Mouse (Mus musculus) retina, adult 2 months (tissue): ENCODE measurements around the gene Hdgfl3.

Source experiments
- DNase-seq: peaks from one replicate; pipeline ENCODE4 v3.0.0-alpha.2; 2012; ENCODE audit warnings: low read depth, low spot score

Gene Hdgfl3

DNA sequence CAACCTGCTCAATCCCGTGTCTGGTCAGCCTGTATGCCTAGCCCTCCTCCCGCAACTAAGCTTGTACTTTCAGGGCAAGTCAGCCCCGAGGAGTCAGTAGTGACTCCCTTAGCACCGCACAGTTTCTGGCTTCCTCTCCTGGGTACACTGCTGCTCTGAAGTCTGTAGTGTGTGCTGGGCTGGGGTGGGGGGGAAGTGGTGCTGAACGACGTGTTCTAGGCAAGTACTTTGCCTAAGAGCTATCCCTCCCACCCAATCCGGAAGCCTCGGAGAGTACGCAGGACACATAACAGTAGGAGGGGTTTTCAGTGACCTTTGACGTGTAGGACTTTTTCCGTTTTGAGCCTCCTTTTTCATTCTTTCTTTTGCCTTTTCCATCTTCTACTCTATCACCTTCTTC, 34.9 kb downstream of the Hdgfl3 start:
- no peak for DNase-seq

DNA sequence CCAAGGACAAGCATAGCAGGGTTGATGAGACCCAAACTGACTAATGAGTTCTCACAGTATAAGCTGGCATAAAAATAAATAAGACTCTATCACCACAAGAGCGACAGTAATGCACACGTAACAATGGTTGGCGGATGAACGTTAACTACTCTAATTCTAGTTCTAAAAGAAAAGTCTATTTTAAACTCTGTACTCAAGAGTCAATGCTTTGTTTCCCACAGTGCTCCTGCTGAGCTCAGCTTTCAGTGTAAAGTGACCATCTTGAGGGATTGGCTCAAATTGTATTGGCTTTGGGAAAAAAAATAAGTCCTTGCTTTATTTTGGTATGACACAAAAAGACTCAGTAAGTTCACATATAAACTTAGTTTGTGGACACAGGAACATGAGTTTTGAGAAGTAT, 49.1 kb downstream of the Hdgfl3 start:
- DNase-seq: no peak

DNA sequence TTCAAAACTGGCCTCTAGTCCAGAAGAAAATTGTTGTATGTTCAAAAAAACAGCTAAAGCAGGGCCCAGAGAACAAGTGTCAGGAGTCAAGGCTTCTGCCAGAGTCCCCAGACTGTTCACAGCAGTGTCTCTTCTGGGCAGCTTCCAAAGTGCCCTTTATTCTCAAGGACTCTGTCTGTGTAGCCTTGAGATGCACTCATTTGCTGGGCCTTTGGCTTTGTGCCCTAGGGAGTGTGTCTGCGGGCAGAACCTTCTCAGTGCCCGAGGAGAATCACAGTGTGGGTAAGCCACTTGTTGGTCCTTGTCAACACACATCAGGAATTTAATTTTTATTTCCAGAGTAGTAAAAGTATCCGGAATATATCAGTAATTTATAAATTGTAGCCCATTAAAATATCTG, 52.7 kb downstream of the Hdgfl3 start:
- no peak for DNase-seq

DNA sequence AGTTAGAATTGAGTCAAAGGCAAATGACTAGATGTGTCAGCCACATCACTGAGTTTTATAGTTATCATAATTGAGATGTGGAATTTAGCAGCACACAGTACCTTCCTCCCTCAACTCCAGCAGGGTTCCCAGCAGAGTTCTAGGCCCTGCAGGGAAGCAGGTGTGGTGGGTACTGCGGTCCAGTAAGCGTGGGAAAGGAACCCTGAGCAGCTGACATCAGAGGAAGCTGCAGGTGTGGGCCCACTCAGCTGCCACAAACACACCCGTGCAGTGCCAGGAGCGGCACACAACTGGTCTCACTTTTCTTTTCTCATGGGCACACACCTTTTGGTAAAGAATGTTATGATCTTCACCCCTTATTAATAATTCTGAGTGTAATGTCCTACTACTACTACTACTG, 53.5 kb downstream of the Hdgfl3 start:
- no peak for DNase-seq

DNA sequence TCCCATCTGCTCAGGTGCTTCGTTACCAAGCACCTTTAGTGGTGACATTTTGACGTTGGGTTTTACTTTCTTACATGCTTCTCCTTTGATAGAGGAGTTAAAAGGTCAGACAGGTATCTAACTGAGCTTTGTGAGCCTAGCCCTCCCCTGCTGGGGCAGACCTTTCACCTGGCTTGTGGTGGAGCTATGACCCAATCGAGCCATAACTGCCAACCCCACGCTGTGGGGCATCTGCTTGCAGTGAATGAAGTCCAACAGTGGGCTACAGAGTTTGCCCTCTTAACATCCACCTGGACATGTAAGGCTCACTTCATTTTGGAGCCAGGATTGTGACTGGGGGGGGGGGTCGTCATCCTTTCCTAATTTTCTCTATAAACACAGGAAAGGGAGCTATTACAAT, 54.0 kb downstream of the Hdgfl3 start:
- DNase-seq: no peak

DNA sequence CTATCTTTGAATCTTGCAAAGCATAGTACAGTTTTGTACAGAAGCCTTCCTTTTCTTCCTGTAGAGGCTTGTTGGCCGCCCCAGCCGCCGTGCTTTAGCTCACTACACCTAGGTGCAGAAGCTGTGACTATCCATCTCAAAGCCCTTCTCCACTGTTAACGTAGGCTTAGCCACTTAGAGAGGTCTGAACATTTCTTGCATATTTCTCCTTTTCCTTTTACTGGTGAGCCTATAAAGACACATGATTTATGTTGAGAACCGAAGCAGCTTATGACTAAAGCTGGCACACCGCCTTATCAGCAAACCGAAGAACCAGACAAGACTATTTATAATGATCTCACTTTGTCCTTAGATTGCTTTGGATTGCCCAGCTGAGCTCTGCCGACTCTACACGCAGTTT, 58.9 kb downstream of the Hdgfl3 start:
- no peak for DNase-seq

DNA sequence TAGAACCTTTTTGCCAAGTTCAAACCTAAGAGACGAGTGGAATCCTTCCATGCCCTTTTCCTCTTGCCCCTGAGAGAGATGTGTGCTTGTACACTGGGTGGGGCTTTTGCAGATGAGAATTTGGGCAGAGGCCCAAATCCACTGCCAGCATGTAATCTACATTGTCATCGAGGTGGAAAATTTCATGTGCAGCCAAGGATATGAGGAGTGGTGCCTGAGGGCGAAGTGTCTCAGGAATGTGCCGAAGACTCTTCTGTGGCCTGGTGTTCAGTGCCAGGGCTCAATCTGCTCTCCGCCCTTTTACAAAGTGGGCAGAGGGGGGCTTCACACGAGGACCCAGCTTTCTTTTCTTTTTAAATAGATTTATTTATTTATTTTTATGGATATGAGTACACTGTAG, 59.6 kb downstream of the Hdgfl3 start:
- no peak for DNase-seq

DNA sequence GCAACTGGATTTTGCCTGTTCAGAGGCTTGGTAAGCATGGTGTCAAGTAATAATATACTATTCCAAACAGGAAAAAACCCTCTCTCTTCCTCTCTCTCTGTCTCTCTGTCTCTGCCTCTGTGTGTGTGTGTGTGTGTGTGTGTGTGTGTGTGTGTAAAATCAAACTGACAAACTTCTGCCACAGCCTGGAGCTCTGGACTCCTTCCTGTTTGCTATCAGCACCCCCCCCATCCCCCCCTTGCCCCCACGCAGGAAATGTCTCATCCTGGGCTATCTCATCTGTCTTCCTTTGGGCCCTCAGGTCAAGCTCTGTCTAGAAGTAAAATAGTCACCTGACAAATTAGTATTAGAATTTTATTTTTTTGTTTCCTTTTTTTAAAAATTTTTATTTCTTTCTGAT, 60.5 kb downstream of the Hdgfl3 start:
- no peak for DNase-seq

DNA sequence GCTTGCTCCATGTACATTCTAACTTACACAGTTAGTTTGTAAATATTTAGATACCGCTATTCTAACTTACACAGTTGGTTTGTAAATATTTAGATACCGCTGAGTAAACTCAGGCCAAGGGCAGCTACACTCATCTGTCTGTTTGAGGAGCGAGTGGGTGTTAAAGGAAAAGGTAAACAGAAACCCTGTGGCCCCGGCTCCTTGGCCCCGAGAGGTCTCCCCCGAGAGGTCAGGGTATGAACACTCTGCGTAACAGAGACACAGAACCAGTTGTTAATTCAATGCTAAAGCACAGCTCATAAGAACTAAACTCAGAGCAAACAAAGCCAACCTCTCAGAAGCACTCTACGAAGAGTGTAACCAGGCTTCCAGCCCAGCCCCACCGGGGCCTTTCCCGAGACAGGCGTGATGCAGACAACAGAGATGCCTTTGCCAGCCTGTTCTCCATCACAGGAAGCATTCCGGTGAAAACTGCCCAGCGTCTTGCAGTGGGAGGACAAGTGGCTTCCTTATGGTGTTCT, 61.7 kb downstream of the Hdgfl3 start:
- no peak for DNase-seq

DNA sequence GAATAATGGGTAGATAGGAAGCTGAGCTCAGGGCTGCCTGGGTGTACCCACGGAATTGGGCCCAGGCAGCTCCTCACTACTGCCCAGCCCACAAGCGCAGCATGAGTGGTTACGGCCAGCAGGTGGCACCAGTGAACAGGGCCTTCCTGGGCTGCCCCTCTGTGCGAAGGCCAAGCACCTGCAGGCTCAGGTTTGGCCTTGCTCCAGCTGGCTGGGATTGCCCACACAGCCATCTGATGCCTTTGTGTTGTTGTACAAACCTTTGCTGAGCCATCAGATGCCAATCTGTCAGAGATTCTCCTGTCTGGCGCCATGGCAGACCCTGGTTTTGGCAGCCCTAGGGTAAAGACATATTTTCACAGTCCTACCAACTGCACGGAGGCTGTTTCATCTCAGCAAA, 66.1 kb downstream of the Hdgfl3 start:
- peak; percentile 58 for DNase-seq

DNA sequence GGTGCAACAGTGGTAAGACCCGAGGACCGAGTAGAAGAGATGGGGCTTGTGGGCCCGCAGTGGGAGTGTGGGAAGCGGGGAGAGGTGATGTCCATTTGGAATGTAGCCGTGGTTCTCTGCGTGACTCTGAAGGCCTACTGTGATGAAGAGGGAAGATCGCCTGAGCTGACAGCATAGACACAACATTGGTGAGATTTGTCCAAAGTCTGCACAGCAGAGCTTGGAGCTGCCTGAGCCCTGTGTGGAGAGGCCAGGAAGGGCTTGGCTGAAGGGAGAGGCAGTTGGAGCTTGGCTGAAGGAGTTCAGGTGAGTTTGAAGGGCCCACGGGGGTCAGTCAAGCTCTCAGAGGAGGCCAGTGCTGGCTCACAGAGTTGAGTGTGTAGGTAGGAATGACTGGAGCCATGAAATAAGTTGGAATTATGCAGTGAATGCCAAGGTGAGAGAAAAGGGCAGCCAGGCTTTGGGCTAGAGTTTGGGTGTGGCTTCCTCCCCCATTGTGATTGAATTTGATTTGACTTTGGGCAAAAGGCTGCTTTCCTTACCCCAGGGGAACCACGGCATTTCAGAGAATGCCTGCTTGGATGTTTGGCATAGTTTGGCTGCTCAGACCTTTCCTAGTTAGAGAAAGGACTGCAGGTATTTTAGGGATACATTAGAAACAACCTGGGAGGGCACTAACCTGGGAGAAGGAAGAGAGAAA, 66.9 kb downstream of the Hdgfl3 start:
- DNase-seq: no peak

DNA sequence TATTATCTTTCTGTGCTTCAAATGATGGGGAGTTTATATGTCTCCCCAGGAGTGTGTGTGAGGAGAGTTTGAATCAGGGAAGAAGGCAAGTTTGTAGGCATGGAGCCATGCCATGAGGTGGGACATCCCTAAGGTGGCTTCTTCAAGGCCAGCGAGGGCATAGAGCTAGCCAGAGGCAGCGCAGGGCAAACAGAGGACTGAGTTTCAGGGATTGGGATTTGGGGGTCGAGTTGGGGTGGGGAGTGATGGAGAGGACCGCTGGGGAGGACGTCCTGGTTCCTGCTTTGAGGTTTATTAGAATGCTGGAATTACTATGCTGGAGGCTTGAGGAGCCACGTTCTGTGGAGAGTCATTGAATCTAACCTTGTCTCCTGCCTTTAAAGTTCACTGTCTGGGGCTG, 68.3 kb downstream of the Hdgfl3 start:
- DNase-seq: no peak

DNA sequence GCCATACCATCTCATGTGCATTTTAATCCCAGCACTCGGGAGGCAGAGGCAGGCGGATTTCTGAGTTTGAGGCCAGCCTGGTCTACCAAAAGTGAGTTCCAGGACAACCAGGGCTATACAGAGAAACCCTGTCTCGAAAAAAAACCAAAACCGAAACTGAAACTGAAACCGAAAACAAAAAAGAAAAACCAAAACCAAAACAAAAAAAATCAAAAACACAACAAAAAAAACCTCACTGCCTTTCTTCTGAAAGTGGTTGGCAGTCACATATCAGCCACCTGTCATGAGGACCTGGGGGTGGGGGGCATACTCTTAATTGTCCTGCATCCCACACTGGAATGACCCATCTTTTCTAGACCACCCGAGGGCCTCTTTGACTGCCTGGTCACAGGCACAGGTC, 69.7 kb downstream of the Hdgfl3 start:
- no peak for DNase-seq

DNA sequence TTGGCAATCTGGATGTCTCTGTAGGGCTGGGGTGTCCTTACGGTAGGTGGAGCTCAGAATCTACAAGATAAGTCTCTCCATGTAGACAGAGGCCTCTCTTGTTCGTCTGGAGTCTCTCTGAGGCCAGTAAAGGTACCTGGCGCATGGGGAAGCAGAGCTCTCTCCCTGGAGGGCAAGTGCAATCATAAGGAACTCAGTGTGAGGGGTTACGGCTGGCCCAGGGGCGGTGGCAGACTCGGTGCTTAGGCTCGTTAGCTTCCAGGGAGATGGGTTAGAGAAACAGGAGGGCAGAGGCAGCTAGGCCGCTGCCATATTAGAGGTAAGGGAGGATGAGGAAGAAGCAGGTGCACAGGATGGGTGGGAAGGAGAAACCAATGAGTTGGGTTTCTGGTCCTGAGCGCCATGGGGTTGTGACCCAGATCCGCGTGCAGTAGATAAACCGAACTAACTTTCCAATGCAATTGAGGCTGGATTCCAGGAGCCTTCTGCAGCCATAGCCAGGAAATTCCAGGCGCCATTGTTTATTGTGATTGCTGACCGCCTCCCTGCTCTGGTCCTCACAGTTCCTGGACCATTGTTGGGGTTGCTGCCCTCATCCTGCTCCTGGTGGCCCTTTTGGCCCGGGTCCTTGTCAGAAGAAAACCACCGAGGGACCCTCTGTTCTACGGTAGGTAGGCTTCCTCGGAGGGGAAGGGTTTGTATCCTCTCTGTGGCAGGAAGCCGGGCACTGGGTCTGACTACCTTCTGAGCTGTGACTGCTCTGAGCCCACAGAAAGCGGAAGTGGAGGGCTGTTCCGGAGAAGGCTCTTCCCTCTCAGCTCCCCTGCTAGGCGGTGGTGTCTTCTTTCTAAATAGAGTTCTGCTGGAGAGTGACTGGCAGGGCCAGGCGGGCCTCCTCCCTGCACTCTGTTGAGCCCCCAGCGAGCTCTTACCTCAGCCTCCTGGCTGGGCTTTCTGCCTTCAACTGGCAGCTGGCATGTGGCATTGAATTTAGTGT, 71.4 kb downstream of the Hdgfl3 start:
- DNase-seq: no peak

DNA sequence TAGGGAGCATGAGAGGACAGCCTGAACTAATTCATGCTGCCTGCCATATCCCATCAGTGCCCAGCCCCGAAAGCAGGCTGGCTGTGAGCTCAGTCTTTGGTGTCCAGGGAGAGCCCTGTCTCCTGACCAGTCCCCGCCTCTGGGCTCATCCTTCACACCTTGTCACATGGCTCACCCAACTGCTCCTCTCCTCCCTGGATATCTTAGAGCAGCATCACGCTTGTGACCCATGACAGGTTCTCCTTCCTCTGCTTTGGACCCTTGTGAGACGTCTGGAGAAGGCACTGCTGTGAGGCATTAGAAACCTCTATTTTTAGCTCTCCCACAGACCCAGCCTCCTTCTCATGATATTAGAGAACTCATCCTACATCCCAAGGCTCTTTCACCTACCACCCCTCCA, 72.4 kb downstream of the Hdgfl3 start:
- no peak for DNase-seq

DNA sequence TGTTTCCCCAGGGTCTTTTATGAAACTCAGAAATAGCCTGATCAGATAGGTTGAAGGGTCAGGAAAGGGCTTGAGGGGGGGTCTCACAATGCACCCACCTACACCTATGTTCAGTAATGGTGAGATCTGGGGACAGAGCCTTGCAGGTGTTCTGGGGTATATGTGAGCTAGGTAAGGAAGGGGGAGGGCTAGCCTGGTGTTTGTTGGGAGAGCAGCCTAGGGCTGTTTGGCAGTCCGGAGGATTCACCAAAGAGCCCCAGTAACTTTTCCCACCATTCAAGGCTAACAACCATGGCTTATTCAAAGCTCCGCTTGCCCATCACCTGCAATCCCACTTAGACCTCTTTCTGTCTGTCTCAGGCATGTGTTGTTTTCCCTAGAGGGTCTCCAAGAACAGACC, 72.8 kb downstream of the Hdgfl3 start:
- DNase-seq: no peak

DNA sequence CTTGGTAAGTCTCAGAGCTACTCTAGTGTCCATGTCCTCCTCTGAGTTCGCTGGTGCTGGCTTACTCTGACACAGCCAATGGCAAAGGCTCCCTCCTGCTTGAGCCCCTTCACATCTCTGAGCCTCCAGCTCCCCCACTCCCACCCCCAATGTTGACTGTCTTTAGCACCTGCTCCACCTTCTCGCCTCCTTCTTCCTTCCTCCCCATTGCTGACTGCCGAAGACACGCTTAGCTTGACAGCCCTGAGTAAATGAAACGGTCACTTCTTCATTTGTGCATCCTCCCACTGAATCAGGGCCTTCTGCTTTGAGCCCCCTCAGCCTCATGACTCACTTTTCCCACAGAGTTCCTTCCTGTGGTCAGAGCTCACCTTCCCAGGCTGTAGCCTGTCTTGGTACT, 73.3 kb downstream of the Hdgfl3 start:
- DNase-seq: no peak

DNA sequence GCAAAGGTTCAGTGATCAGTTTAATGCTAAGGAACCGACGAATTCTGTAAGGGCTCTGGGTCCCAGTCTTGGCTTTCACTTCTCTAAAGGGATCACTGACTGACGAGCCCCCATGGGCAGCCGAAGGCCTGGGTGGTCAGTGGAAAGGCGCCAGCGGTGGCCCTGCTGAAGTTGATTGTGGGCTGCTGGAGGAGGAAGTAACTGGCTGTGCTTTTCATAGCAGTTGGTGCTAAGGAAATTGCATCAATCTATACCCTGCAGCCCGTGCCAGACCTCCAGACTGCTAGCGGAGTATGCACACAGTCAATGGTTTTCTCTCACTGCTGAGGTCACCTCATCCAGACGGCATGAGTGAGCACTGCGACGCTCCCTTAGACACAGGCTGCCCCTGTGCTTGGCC, 74.2 kb downstream of the Hdgfl3 start:
- DNase-seq: no peak

DNA sequence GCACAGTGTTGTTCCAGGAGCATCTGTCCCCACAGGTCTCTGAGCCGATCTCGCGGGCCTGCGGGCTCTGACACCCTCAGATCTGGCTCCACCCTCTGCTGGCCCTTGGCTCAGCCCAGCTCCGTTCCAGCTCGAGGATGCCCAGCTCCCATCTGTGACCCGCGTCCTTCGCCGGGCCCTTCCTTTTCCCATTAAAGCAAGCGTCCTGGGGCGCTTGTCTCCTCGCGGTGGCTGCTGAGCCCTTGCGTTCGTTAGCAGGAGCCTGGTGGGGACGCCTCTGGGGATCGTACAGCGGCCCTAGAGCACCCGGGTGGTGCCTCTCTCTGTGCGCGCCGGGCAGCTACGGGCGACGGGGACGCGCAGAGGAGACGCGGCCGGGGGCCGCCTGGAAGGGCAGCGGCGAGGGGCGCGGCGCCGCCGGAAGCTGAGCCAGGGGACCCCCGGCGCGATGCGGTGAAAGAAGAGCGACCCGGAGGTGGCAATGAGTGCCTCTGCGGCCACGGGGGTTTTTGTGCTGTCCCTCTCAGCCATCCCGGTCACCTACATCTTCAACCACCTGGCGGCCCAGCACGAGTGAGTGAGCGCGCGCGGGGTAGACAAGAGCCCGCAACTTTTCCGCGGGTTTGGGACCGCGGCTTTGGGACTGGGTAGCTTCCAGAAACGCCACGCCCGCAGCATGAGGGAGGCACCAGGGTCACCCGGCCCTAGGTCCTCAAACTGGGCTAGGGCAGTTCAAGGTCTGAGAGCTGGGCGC, 75.1 kb downstream of the Hdgfl3 start, which contains the start of gene Tm6sf1:
Gene Tm6sf1 (plus strand): TSS at position 34 of the 754 bp plus-strand sequence.
- no peak for DNase-seq

DNA sequence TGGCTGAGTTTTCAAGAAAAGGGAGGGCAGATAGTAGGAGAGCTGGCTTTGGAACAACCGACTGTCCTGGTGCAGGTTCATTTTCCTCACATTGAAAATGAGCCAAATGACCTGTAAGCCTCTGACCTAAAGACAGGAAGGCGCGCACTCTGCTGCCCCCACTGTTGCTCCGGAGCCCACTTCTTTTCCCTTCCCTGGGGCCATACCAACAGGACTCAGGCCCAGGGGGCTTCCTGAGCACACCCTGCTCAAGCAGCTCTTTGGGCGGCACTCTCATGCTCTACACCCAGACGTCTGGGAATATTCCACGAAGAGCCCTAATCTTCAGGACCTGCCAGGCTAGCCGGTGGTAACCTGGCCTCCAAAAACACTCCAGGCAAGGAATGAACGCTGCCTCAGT, 76.0 kb downstream of the Hdgfl3 start:
- no peak for DNase-seq

DNA sequence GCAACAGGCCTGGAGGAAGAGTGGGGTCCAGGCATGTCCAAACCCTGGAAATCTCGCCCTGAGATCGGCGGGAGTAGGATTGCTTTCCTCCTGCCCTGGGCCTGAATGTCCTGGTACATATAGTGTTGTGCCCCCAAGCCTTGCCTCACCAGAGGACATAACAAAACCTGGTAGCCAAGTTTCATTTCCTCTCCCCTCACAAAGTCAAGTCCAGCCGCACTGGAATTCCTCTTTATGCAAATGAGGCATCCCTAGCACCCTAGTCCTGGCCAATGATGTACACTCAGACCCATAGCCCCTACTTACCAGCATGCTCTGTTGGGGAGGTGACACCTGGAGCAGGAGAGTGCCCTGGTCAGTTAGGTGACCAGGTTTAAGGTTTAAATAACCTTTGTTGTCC, 78.1 kb downstream of the Hdgfl3 start:
- no peak for DNase-seq

DNA sequence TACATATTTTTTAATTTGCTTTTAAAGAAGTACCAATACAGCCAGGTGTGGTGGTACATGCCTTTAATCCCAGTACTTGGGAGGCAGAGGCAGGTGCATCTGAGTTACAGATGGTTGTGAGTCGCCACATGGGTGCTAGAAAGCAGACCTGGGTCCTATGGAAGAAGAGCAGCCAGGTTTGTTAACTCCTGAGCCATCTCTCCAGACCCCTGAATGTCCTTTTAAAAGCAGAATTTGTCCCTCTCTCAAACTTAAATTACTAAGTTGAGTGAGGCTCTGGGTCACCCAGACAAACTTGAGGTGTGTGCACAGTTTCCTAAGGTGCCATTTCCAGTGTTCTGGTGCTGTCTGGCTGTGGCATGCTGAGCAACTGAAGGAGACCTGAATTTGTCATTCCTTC, 78.6 kb downstream of the Hdgfl3 start, which contains the start of gene Gm10160:
Gene Gm10160 (minus strand): TSS at position 101 of the 400 bp plus-strand sequence.
- no peak for DNase-seq
